Mouse (Mus musculus) lung, postnatal 0 days (tissue): ENCODE results near the gene Dkkl1.

Source experiments
- CTCF ChIP-seq: IDR thresholded peaks from 2 replicates; pipeline ENCODE4 v1.5.1; 2016; ENCODE audit warnings: antibody characterized with exemption, mild to moderate bottlenecking
- EP300 ChIP-seq: IDR thresholded peaks from 2 replicates; pipeline ENCODE4 v1.6.1; 2016; ENCODE audit warnings: antibody characterized with exemption, mild to moderate bottlenecking, control low read depth

DNA sequence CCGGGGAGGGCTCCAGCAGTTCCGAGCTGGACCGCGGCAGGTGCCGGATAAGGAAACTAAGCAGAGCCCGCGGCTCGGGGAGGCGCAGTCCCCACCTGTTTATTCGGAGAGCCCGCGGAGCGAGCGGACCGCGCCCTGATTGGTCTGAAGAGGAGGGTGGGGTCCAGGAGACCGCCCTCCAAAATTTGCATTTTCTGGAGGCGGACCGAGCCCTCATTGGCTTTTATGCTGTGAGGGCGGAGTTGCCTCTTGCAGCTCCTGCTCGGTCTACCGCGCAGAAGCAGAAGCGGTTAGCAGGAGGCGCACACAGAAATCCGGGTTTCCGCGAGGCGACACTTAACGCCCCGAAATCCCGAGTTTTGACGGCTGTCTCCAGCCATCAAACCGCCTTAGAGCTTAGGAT is 29.7 kb downstream of the Dkkl1 start:
- TF ChIP-seq CTCF (no peak), EP300 (no peak)
